Mouse (Mus musculus): ENCODE results near the gene Cyba. TPM values are rescaled to one million over a fixed set of nuclear protein-coding genes. Genes with fewer than 3 reads are reported as not detected.

Cyba gene
- polyA plus RNA-seq, 1 experiment from 2014 or later = 62.2 TPM

DNA sequence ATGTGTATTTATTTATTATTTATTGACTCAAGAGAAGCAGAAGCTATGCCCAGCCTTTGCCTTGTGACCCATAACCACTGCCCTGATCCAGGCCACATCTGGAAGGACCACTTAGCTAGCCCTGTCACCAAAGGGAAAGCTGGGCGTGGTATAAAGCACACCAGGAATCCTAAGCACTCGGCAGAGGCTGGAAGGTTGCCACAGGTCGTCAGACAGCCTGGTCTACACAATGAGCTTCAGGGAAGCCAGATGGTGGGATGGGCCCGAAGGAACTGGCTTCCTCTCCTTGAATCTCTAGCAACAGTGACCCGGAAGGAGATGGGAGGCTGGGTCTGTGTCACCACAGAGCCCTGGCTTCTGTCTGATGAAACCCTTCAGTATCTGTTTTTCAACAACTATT is 9.1 kb downstream of the Cyba start:
- ATAC-seq (replicated peaks; ENCODE audit: insufficient number of reproducible peaks, low FRiP score, low TSS enrichment, low read depth) (no peak), DNase-seq (ENCODE audit: low spot score) (no peak)
- H3K4me3 ChIP-seq (ENCODE audit: low read depth, low read length) = no peak overlapping the region
- no peaks in the 10 kb centered on the region for H3K9me3 ChIP-seq (replicated peaks; ENCODE audit: control insufficient read depth, low read length)
- H3K4me2 ChIP-seq (ENCODE audit: low read depth, low read length) = no peak overlapping the region
- H3K27me3 ChIP-seq (ENCODE audit: control insufficient read depth, insufficient read depth, low read length) = no peaks in the 10 kb centered on the region
- WGBS = 52% methylated on average over 5 of the region's 5 CpGs
- peaks cover 2% of the 10 kb centered on the region; the same call in 1 of the 2 replicates for H3K36me3 ChIP-seq (replicated peaks; ENCODE audit: control insufficient read depth, insufficient read depth, low read depth, low read length)
- H3K4me1 ChIP-seq (ENCODE audit: control insufficient read depth, insufficient read depth, low read length) = no peaks in the 10 kb centered on the region
- H3K9ac ChIP-seq (replicated peaks; ENCODE audit: low read length) = no peak overlapping the region
- no peak overlapping the region for H3K27ac ChIP-seq (replicated peaks; ENCODE audit: low read depth, low read length)

DNA sequence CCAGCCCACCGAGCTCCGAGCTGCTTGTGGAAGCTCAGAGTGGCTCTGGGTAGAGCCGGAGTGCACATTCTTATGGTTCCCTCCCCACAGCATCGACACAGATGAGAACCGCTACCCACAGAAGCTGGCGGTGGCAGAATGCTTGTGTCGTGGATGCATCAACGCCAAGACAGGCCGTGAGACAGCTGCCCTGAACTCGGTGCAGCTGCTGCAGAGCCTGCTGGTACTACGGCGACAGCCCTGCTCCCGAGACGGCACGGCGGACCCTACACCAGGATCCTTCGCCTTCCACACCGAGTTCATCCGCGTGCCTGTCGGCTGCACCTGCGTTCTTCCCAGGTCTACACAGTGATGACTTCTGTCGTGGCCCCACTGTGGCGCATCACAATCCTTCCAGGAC is 9.5 kb downstream of the Cyba start:
- no peaks in the 10 kb centered on the region for H3K27me3 ChIP-seq (ENCODE audit: control insufficient read depth, insufficient read depth, low read length)
- H3K36me3 ChIP-seq (replicated peaks; ENCODE audit: control insufficient read depth, insufficient read depth, low read depth, low read length) = peaks cover 2% of the 10 kb centered on the region; the same call in 1 of the 2 replicates
- DNase-seq (ENCODE audit: low spot score) (no peak), ATAC-seq (replicated peaks; ENCODE audit: insufficient number of reproducible peaks, low FRiP score, low TSS enrichment, low read depth) (no peak)
- WGBS = 90% methylated on average over 24 of the region's 24 CpGs
- H3K4me3 ChIP-seq (ENCODE audit: low read depth, low read length) = no peak overlapping the region
- no peak overlapping the region for H3K9ac ChIP-seq (replicated peaks; ENCODE audit: low read length)
- no peak overlapping the region for H3K4me2 ChIP-seq (ENCODE audit: low read depth, low read length)
- no peaks in the 10 kb centered on the region for H3K4me1 ChIP-seq (ENCODE audit: control insufficient read depth, insufficient read depth, low read length)
- no peaks in the 10 kb centered on the region for H3K9me3 ChIP-seq (replicated peaks; ENCODE audit: control insufficient read depth, low read length)
- H3K27ac ChIP-seq (replicated peaks; ENCODE audit: low read depth, low read length) = no peak overlapping the region

DNA sequence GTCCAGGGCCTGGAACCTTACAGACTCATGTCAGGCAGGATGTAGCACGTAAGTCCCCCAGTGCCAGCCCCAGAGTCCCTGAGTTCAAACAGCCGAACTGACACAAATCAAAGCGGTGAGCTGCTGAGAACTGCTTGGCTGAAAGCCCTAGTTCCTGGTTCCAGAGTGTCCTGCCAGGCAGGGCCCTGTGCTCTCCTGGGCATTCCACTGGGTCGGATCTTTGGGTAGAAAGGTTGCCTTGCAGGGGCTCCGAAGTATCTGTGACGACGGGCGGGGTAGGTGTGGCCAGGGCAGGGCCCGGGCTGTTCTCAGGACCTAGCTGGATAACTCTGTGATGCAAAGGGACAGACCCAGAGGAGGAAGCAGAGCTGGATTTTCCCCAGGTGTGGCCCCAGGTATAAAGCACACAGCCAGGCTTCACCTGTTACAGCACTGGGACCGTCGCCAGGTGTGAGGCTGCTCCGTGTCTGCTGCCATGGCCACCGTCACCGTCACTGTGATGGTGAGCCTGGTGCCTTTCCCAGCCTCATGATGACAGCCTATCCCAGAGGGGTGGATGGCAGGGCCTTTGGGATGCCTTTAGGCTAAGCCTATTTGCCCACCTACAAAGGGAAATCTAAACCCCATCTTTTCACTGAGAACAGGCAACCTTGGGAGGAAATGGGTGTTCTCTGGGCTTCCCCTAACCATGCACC is 11.2 kb downstream of the Cyba start, which contains the start of gene Il17c:
Gene Il17c, plus strand, starts transcription at position 645 of the 695 bp plus-strand sequence.
- Histone ChIP-seq H3K9ac (replicated peaks; ENCODE audit: low read length) (no peak within 1 kb of the TSS), H3K36me3 (replicated peaks; ENCODE audit: control insufficient read depth, insufficient read depth, low read depth, low read length) (peaks cover 2% of the 10 kb centered on the region), H3K27ac (replicated peaks; ENCODE audit: low read depth, low read length) (no peak within 1 kb of the TSS), H3K9me3 (replicated peaks; ENCODE audit: control insufficient read depth, low read length) (no peaks in the 10 kb centered on the region), H3K27me3 (ENCODE audit: control insufficient read depth, insufficient read depth, low read length) (no peaks in the 10 kb centered on the region), H3K4me3 (ENCODE audit: low read depth, low read length) (no peak within 1 kb of the TSS), H3K4me2 (ENCODE audit: low read depth, low read length) (no peak within 1 kb of the TSS), H3K4me1 (ENCODE audit: control insufficient read depth, insufficient read depth, low read length) (no peaks in the 10 kb centered on the region)
- no peak for ATAC-seq (replicated peaks; ENCODE audit: insufficient number of reproducible peaks, low FRiP score, low TSS enrichment, low read depth)
- DNase-seq (ENCODE audit: low spot score) = no peak
- WGBS = 84% methylated on average over 14 of the region's 14 CpGs

DNA sequence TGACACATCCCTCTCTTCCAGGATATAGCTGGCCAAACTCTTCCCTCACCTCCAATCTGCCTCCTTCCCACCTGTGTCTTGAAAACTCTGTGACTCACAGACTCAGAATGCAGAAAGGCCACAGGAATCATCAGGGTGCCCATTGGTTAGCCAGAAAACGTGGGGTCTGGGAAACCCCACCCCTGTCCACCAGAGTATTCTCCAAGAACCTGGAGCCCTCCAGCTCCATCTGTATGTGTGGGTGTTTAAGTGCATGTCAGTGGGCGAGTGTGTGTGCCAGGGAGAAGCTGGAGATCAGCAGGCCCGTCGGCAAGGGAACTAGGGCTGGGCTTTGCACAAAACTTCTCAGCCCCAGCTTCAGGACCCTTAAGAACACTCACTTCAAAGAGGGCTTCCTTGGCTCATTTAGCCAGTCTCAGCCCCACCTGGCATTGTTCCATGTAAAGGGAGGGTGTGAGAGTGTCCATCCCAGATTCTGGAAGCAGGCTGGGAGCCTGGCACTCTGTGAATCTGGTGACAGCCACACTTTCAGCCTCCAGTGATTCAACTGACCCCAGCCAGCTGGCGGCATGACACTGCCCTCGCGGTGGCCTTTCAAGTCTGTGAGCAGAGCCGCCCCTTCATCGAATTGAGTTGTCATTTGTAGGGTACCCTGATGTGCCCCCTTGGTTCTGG is 12.7 kb downstream of the Cyba start:
- no peaks in the 10 kb centered on the region for H3K9me3 ChIP-seq (replicated peaks; ENCODE audit: control insufficient read depth, low read length)
- H3K36me3 ChIP-seq (replicated peaks; ENCODE audit: control insufficient read depth, insufficient read depth, low read depth, low read length) = peaks cover 3% of the 10 kb centered on the region
- no peaks in the 10 kb centered on the region for H3K27me3 ChIP-seq (ENCODE audit: control insufficient read depth, insufficient read depth, low read length)
- DNase-seq (ENCODE audit: low spot score) (no peak), ATAC-seq (replicated peaks; ENCODE audit: insufficient number of reproducible peaks, low FRiP score, low TSS enrichment, low read depth) (no peak)
- no peak overlapping the region for H3K27ac ChIP-seq (replicated peaks; ENCODE audit: low read depth, low read length)
- no peak overlapping the region for H3K4me2 ChIP-seq (ENCODE audit: low read depth, low read length)
- no peak overlapping the region for H3K9ac ChIP-seq (replicated peaks; ENCODE audit: low read length)
- WGBS = 70% methylated on average over 9 of the region's 9 CpGs
- H3K4me3 ChIP-seq (ENCODE audit: low read depth, low read length) = no peak overlapping the region
- no peaks in the 10 kb centered on the region for H3K4me1 ChIP-seq (ENCODE audit: control insufficient read depth, insufficient read depth, low read length)

DNA sequence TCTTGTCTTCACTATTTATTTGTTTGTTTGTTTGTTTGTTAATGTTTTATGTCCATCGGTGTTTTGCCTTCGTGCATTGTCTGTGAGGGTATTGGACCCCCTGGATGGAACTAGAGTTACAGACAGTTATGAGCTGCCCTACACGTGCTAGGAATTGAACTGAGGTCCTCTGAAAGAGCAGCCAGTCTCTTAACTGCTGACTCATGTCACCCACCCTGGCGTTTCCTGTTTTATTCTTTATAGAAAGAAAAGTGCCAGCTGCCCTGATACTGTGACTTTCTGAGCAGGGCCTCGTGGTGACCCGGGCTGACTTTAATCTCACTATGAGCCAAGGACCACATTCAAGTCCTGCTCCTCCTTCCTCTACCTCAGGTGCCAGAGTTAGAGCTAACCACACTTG is 17.2 kb downstream of the Cyba start:
- no peak overlapping the region for H3K4me3 ChIP-seq (ENCODE audit: low read depth, low read length)
- no peaks in the 10 kb centered on the region for H3K4me1 ChIP-seq (ENCODE audit: control insufficient read depth, insufficient read depth, low read length)
- H3K9me3 ChIP-seq (replicated peaks; ENCODE audit: control insufficient read depth, low read length) = no peaks in the 10 kb centered on the region
- DNase-seq (ENCODE audit: low spot score) (no peak), ATAC-seq (replicated peaks; ENCODE audit: insufficient number of reproducible peaks, low FRiP score, low TSS enrichment, low read depth) (no peak)
- WGBS = 91% methylated on average over 6 of the region's 6 CpGs
- no peak overlapping the region for H3K9ac ChIP-seq (replicated peaks; ENCODE audit: low read length)
- no peak overlapping the region for H3K4me2 ChIP-seq (ENCODE audit: low read depth, low read length)
- H3K27me3 ChIP-seq (ENCODE audit: control insufficient read depth, insufficient read depth, low read length) = no peaks in the 10 kb centered on the region
- no peak overlapping the region for H3K27ac ChIP-seq (replicated peaks; ENCODE audit: low read depth, low read length)
- H3K36me3 ChIP-seq (replicated peaks; ENCODE audit: control insufficient read depth, insufficient read depth, low read depth, low read length) = peaks cover 15% of the 10 kb centered on the region

DNA sequence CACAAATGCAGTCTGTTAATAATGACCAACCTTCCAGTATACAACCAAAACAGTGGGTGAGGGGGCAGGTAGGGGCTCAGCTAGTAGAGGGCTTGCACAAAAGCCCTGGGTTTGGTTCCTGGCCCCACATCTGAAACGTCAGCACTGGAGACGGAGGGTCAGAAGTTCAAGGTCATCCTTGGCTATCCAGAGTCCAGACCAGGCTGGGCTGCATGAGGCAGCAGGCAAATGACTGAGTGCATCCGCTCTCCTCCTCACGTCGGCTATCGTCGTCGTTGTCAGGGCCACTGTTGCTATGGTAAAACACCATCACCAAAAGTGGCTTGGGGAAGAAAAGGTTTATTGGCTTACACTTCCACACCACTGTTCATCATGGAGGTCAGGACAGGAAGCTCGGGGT is 18.4 kb downstream of the Cyba start:
- H3K36me3 ChIP-seq (replicated peaks; ENCODE audit: control insufficient read depth, insufficient read depth, low read depth, low read length) = peaks cover 19% of the 10 kb centered on the region
- no peak for DNase-seq (ENCODE audit: low spot score)

DNA sequence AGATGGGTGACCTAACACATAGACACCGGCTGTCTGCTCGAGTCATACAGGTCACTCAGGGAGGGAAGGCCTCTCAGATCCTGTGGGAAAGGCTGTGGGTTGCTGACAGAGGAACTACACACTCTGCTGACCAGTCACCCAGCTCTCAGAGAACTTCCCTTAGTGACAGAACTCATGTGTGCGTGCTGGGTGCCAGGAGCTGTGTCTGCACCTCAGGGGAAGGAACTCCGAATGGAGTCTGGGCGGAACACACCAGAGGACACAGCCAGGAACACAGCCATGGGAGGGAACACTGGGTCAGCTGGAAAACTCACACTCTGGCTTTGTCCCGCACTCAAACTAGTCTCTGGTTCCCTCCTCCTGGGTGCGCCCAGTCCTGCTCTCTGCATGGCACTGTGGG is 25.1 kb downstream of the Cyba start:
- H3K36me3 ChIP-seq (replicated peaks; ENCODE audit: control insufficient read depth, insufficient read depth, low read depth, low read length) = peaks cover 27% of the 10 kb centered on the region
- H3K4me1 ChIP-seq (ENCODE audit: control insufficient read depth, insufficient read depth, low read length) = no peaks in the 10 kb centered on the region
- no peak overlapping the region for H3K4me2 ChIP-seq (ENCODE audit: low read depth, low read length)
- no peak for ATAC-seq (replicated peaks; ENCODE audit: insufficient number of reproducible peaks, low FRiP score, low TSS enrichment, low read depth)
- H3K9me3 ChIP-seq (replicated peaks; ENCODE audit: control insufficient read depth, low read length) = no peaks in the 10 kb centered on the region
- H3K27me3 ChIP-seq (ENCODE audit: control insufficient read depth, insufficient read depth, low read length) = no peaks in the 10 kb centered on the region
- H3K27ac ChIP-seq (replicated peaks; ENCODE audit: low read depth, low read length) = no peak overlapping the region
- DNase-seq (ENCODE audit: low spot score) = no peak
- H3K4me3 ChIP-seq (ENCODE audit: low read depth, low read length) = no peak overlapping the region
- no peak overlapping the region for H3K9ac ChIP-seq (replicated peaks; ENCODE audit: low read length)
- WGBS = 94% methylated on average over 7 of the region's 7 CpGs

More for the DNA sequence above, 18.4 kb downstream of the Cyba start:
- Histone ChIP-seq H3K9ac (replicated peaks; ENCODE audit: low read length) (no peak overlapping the region), H3K27me3 (ENCODE audit: control insufficient read depth, insufficient read depth, low read length) (no peaks in the 10 kb centered on the region), H3K9me3 (replicated peaks; ENCODE audit: control insufficient read depth, low read length) (no peaks in the 10 kb centered on the region), H3K4me3 (ENCODE audit: low read depth, low read length) (no peak overlapping the region), H3K27ac (replicated peaks; ENCODE audit: low read depth, low read length) (no peak overlapping the region), H3K4me1 (ENCODE audit: control insufficient read depth, insufficient read depth, low read length) (no peaks in the 10 kb centered on the region), H3K4me2 (ENCODE audit: low read depth, low read length) (no peak overlapping the region)
- WGBS = 90% methylated on average over 9 of the region's 9 CpGs
- ATAC-seq (replicated peaks; ENCODE audit: insufficient number of reproducible peaks, low FRiP score, low TSS enrichment, low read depth) = no peak

DNA sequence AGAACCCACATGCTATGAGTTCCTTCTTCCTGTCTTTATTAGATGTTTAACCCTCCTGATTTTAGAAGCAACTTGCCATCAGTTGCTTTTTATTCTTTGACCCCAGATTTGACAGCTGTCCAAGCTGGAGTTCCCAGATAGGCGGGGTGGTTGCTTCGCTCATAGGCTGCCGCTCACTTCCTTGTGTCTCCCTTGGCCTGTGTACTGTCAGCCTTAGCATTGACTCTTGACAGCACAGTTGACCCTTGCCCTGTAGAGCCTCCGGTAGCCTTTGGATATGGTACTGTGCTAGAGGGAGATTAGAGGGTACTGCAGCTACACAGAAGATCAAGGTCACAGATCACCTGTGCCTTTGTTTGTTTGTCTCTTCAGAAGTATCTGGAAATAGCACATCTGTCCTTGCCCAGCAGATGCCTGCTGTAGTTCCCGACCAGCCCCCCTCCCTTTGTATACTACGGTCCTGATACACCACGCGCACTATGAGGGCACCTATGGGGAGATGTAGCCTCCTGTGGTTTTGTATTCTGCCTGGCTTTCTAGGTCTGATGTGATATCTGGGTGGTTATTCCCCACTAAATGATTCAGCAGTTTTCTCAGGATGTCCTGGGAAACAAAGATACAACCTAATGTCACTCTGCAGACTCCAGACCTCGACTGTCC is 27.5 kb downstream of the Cyba start:
- WGBS = 91% methylated on average over 9 of the region's 9 CpGs
- DNase-seq (ENCODE audit: low spot score) = no peak
- H3K4me2 ChIP-seq (ENCODE audit: low read depth, low read length) = no peak overlapping the region
- H3K27me3 ChIP-seq (ENCODE audit: control insufficient read depth, insufficient read depth, low read length) = no peaks in the 10 kb centered on the region
- H3K9ac ChIP-seq (replicated peaks; ENCODE audit: low read length) = no peak overlapping the region
- H3K9me3 ChIP-seq (replicated peaks; ENCODE audit: control insufficient read depth, low read length) = no peaks in the 10 kb centered on the region
- H3K27ac ChIP-seq (replicated peaks; ENCODE audit: low read depth, low read length) = no peak overlapping the region
- H3K4me1 ChIP-seq (ENCODE audit: control insufficient read depth, insufficient read depth, low read length) = no peaks in the 10 kb centered on the region
- H3K36me3 ChIP-seq (replicated peaks; ENCODE audit: control insufficient read depth, insufficient read depth, low read depth, low read length) = peaks cover 35% of the 10 kb centered on the region
- ATAC-seq (replicated peaks; ENCODE audit: insufficient number of reproducible peaks, low FRiP score, low TSS enrichment, low read depth) = no peak
- H3K4me3 ChIP-seq (ENCODE audit: low read depth, low read length) = no peak overlapping the region
